Mouse (Mus musculus) mature B cell (primary cell): Measurements from ENCODE around the gene Eif4g1.
"Not testable (repeated sequence)": the region's sequence is repeated elsewhere in the genome, so short reads cannot be mapped to it uniquely, and the experiment has no call there.

ENCODE experiments used
- in situ Hi-C: fragments of 300-500 bp; cut with MboI; formaldehyde crosslinking; loops from 2 replicates; pipeline ENCODE4 v1.14.3; 2019

The Eif4g1 gene

GRCm38 (mm10) chr16:20668013-20668412 lies at the start of gene Eif4g1:
Gene Eif4g1 (plus strand): TSS chr16:20668313.
- in situ Hi-C loops = not testable (repeated sequence)

- in situ Hi-C loops = loop anchor here (10.0 kb wide), 1 partner anchor 115 kb away; no protein-coding TSS in a partner anchor
Observed at GRCm38 (mm10) chr16:20619541-20620398, 48.3 kb upstream of the Eif4g1 start.

GRCm38 (mm10) chr16:20620399-20620735 lies 47.7 kb upstream of the Eif4g1 start:
- in situ Hi-C loops = no loop called here

- in situ Hi-C loops = no loop called here
Observed at GRCm38 (mm10) chr16:20620751-20621190, 47.3 kb upstream of the Eif4g1 start.

GRCm38 (mm10) chr16:20621191-20621990 lies 46.7 kb upstream of the Eif4g1 start, which contains the start of gene Camk2n2:
Gene Camk2n2 (minus strand): TSS chr16:20621287.
- in situ Hi-C loops = no loop called here

GRCm38 (mm10) chr16:20621991-20622685 lies 46.0 kb upstream of the Eif4g1 start:
- in situ Hi-C loops = no loop called here

- in situ Hi-C loops = no loop called here
Observed at GRCm38 (mm10) chr16:20623211-20623610, 44.9 kb upstream of the Eif4g1 start.

- in situ Hi-C loops = no loop called here
Observed at GRCm38 (mm10) chr16:20628871-20629391, 39.2 kb upstream of the Eif4g1 start.

GRCm38 (mm10) chr16:20629731-20630634 lies 38.1 kb upstream of the Eif4g1 start, which contains the start of gene Ece2:
Gene Ece2 (plus strand): TSS chr16:20629828.
- in situ Hi-C loops = no loop called here

- in situ Hi-C loops = no loop called here
Observed at GRCm38 (mm10) chr16:20637410-20637809, 30.7 kb upstream of the Eif4g1 start.

GRCm38 (mm10) chr16:20638367-20638766 lies 29.7 kb upstream of the Eif4g1 start:
- in situ Hi-C loops = no loop called here

GRCm38 (mm10) chr16:20642161-20642560 lies 26.0 kb upstream of the Eif4g1 start:
- in situ Hi-C loops = loop anchor here (10.0 kb wide), 1 partner anchor 147 kb away; the partner anchor contains the start of gene Eif2b5

- in situ Hi-C loops = loop anchor here (10.0 kb wide), 1 partner anchor 149 kb away; the partner anchor contains the start of gene Eif2b5
Observed at GRCm38 (mm10) chr16:20643911-20644310, 24.2 kb upstream of the Eif4g1 start.

GRCm38 (mm10) chr16:20651076-20651946 lies 16.8 kb upstream of the Eif4g1 start, which contains the start of gene Psmd2:
Gene Psmd2 (plus strand): TSS chr16:20651652.
- in situ Hi-C loops = no loop called here

GRCm38 (mm10) chr16:20651947-20652310 lies 16.2 kb upstream of the Eif4g1 start:
- in situ Hi-C loops = no loop called here

- in situ Hi-C loops = no loop called here
Observed at GRCm38 (mm10) chr16:20653315-20653714, 14.8 kb upstream of the Eif4g1 start.

- in situ Hi-C loops = no loop called here
Observed at GRCm38 (mm10) chr16:20657661-20658060, 10.5 kb upstream of the Eif4g1 start.

GRCm38 (mm10) chr16:20670291-20670690 lies 2.2 kb downstream of the Eif4g1 start:
- in situ Hi-C loops = no loop called here

- in situ Hi-C loops = no loop called here
Observed at GRCm38 (mm10) chr16:20671886-20672285, 3.8 kb downstream of the Eif4g1 start.
